Mouse (Mus musculus) lung, postnatal 0 days (tissue): ENCODE measurements around the gene Fam19a2.

Source experiments
- CTCF ChIP-seq: IDR thresholded peaks from 2 replicates; pipeline ENCODE4 v1.5.1; 2016; ENCODE audit warnings: antibody characterized with exemption, mild to moderate bottlenecking
- EP300 ChIP-seq: IDR thresholded peaks from 2 replicates; pipeline ENCODE4 v1.6.1; 2016; ENCODE audit warnings: antibody characterized with exemption, mild to moderate bottlenecking, control low read depth

- TF ChIP-seq CTCF: no peak
- no peak for TF ChIP-seq EP300
Measured at GRCm38 (mm10) chr10:123398136-123398535, 134.3 kb downstream of the Fam19a2 start.
